Mouse (Mus musculus): ENCODE results near the gene Axl. TPM values are rescaled to one million over a fixed set of nuclear protein-coding genes. Genes with fewer than 3 reads are reported as not detected.
A peak's percentile ranks its signal among the peaks of the same experiment; 100 is the strongest.

Gene Axl
- polyA plus RNA-seq, 1 experiment from 2014 or later: 52.1 TPM

- Histone ChIP-seq H3K9ac (ENCODE audit: low read depth, low read length) (no peak overlapping the region), H3K4me3 (ENCODE audit: low read depth, low read length) (no peak overlapping the region), H3K4me1 (replicated peaks; ENCODE audit: control insufficient read depth, insufficient read depth, low read length) (no peaks in the 10 kb centered on the region), H3K27me3 (replicated peaks; ENCODE audit: control insufficient read depth, insufficient read depth, low read length) (no peaks in the 10 kb centered on the region), H3K36me3 (ENCODE audit: control insufficient read depth, insufficient read depth) (peaks cover 9% of the 10 kb centered on the region; the same call in 1 of the 2 replicates), H3K4me2 (replicated peaks; ENCODE audit: low read depth) (no peak overlapping the region), H3K9me3 (ENCODE audit: control insufficient read depth) (no peaks in the 10 kb centered on the region), H3K27ac (ENCODE audit: low read depth, low read length) (no peak overlapping the region)
- no peak for ATAC-seq
- no peak for TF ChIP-seq CTCF (IDR thresholded peaks at IDR 0.05; ENCODE audit: low read depth)
- 87% methylated on average over 2 of the region's 2 CpGs for WGBS
Observed at GRCm38 (mm10) chr7:25811716-25812115, 23.2 kb upstream of the Axl start.

GRCm38 (mm10) chr7:25805631-25806343 lies 17.3 kb upstream of the Axl start:
- ATAC-seq: 0 out of 2 replicates have a peak, but pooled peaks have one; percentile 28

GRCm38 (mm10) chr7:25804792-25805191 lies 16.3 kb upstream of the Axl start:
- WGBS: 74% methylated on average over 4 of the region's 4 CpGs
- no peak for TF ChIP-seq CTCF (IDR thresholded peaks at IDR 0.05; ENCODE audit: low read depth)
- Histone ChIP-seq H3K27ac (ENCODE audit: low read depth, low read length) (no peak overlapping the region), H3K4me1 (replicated peaks; ENCODE audit: control insufficient read depth, insufficient read depth, low read length) (no peaks in the 10 kb centered on the region; the same call in 1 of the 2 replicates), H3K4me2 (replicated peaks; ENCODE audit: low read depth) (no peak overlapping the region), H3K9me3 (ENCODE audit: control insufficient read depth) (no peaks in the 10 kb centered on the region), H3K9ac (ENCODE audit: low read depth, low read length) (no peak overlapping the region), H3K36me3 (ENCODE audit: control insufficient read depth, insufficient read depth) (peaks cover 22% of the 10 kb centered on the region; the same call in 1 of the 2 replicates), H3K4me3 (ENCODE audit: low read depth, low read length) (no peak overlapping the region), H3K27me3 (replicated peaks; ENCODE audit: control insufficient read depth, insufficient read depth, low read length) (no peaks in the 10 kb centered on the region)
- no peak for ATAC-seq

More at GRCm38 (mm10) chr7:25805631-25806343, 17.3 kb upstream of the Axl start:
- peaks cover 22% of the 10 kb centered on the region; the same call in 1 of the 2 replicates for H3K36me3 ChIP-seq (ENCODE audit: control insufficient read depth, insufficient read depth)
- no peaks in the 10 kb centered on the region for H3K9me3 ChIP-seq (ENCODE audit: control insufficient read depth)
- no peaks in the 10 kb centered on the region; the same call in 1 of the 2 replicates for H3K4me1 ChIP-seq (replicated peaks; ENCODE audit: control insufficient read depth, insufficient read depth, low read length)
- H3K9ac ChIP-seq (ENCODE audit: low read depth, low read length): 0 out of 2 replicates have a peak overlapping the region, but pooled peaks have one; percentile 7
- peak overlapping the region; percentile 48 for H3K4me2 ChIP-seq (replicated peaks; ENCODE audit: low read depth)
- no peak overlapping the region for H3K27ac ChIP-seq (ENCODE audit: low read depth, low read length)
- peak; percentile 88 for TF ChIP-seq CTCF (IDR thresholded peaks at IDR 0.05; ENCODE audit: low read depth)
- 23% methylated on average over 21 of the region's 21 CpGs for WGBS
- H3K27me3 ChIP-seq (replicated peaks; ENCODE audit: control insufficient read depth, insufficient read depth, low read length): no peaks in the 10 kb centered on the region
- H3K4me3 ChIP-seq (ENCODE audit: low read depth, low read length): no peak overlapping the region

GRCm38 (mm10) chr7:25803460-25803859 lies 15.0 kb upstream of the Axl start:
- H3K27me3 ChIP-seq (replicated peaks; ENCODE audit: control insufficient read depth, insufficient read depth, low read length): no peaks in the 10 kb centered on the region
- peaks cover 22% of the 10 kb centered on the region; the same call in 1 of the 2 replicates for H3K36me3 ChIP-seq (ENCODE audit: control insufficient read depth, insufficient read depth)
- no peak for TF ChIP-seq CTCF (IDR thresholded peaks at IDR 0.05; ENCODE audit: low read depth)
- no peak overlapping the region for H3K27ac ChIP-seq (ENCODE audit: low read depth, low read length)
- H3K4me2 ChIP-seq (replicated peaks; ENCODE audit: low read depth): no peak overlapping the region
- no peak for ATAC-seq
- WGBS: 87% methylated on average over 13 of the region's 13 CpGs
- no peak overlapping the region for H3K4me3 ChIP-seq (ENCODE audit: low read depth, low read length)
- H3K4me1 ChIP-seq (replicated peaks; ENCODE audit: control insufficient read depth, insufficient read depth, low read length): no peaks in the 10 kb centered on the region; the same call in 1 of the 2 replicates
- H3K9me3 ChIP-seq (ENCODE audit: control insufficient read depth): no peaks in the 10 kb centered on the region
- H3K9ac ChIP-seq (ENCODE audit: low read depth, low read length): no peak overlapping the region

- 0 out of 2 replicates have a peak overlapping the region, but pooled peaks have one; percentile 22 for H3K9ac ChIP-seq (ENCODE audit: low read depth, low read length)
- whole genome bisulfite sequencing: 26% methylated on average over 24 of the region's 24 CpGs
- no peaks in the 10 kb centered on the region for H3K9me3 ChIP-seq (ENCODE audit: control insufficient read depth)
- peak; percentile 18; the same call in 1 of the 2 replicates for ATAC-seq
- H3K36me3 ChIP-seq (ENCODE audit: control insufficient read depth, insufficient read depth): peaks cover 17% of the 10 kb centered on the region; the same call in 1 of the 2 replicates
- TF ChIP-seq CTCF (IDR thresholded peaks at IDR 0.05; ENCODE audit: low read depth): 0 out of 2 replicates have a peak, but pooled peaks have one; percentile 3
- peak overlapping the region; percentile 60 for H3K27ac ChIP-seq (ENCODE audit: low read depth, low read length)
- H3K27me3 ChIP-seq (replicated peaks; ENCODE audit: control insufficient read depth, insufficient read depth, low read length): no peaks in the 10 kb centered on the region
- H3K4me2 ChIP-seq (replicated peaks; ENCODE audit: low read depth): peak overlapping the region; percentile 30
- H3K4me1 ChIP-seq (replicated peaks; ENCODE audit: control insufficient read depth, insufficient read depth, low read length): no peaks in the 10 kb centered on the region; the same call in 1 of the 2 replicates
- H3K4me3 ChIP-seq (ENCODE audit: low read depth, low read length): no peak overlapping the region
Observed at GRCm38 (mm10) chr7:25802241-25803125, 14.0 kb upstream of the Axl start.

DNA sequence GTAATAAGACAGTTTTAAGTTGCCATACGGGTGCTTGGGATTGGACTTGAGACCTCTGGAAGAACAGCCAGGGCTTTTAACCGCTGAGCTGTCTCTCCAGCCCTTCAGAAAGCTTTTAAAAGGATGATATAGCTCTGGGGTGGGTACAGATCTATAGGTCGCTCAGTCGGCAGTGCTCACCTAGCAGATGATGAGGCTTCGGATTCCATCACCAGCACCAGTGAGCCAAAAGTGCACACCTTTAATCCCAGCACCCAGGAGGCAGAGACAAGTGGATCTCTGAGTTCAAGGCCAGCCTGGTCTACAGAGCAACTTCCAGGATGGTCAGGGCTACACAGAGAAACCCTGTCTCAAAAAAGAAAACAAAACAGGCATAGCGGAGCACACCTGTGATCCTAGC lies 12.5 kb upstream of the Axl start:
- Histone ChIP-seq H3K27ac (ENCODE audit: low read depth, low read length) (no peak overlapping the region), H3K36me3 (ENCODE audit: control insufficient read depth, insufficient read depth) (peaks cover 9% of the 10 kb centered on the region; the same call in 1 of the 2 replicates), H3K4me1 (replicated peaks; ENCODE audit: control insufficient read depth, insufficient read depth, low read length) (no peaks in the 10 kb centered on the region; the same call in 1 of the 2 replicates), H3K9ac (ENCODE audit: low read depth, low read length) (no peak overlapping the region), H3K4me2 (replicated peaks; ENCODE audit: low read depth) (no peak overlapping the region), H3K9me3 (ENCODE audit: control insufficient read depth) (no peaks in the 10 kb centered on the region), H3K4me3 (ENCODE audit: low read depth, low read length) (no peak overlapping the region), H3K27me3 (replicated peaks; ENCODE audit: control insufficient read depth, insufficient read depth, low read length) (no peaks in the 10 kb centered on the region)
- TF ChIP-seq CTCF (IDR thresholded peaks at IDR 0.05; ENCODE audit: low read depth): no peak
- no peak for ATAC-seq
- 87% methylated on average over 6 of the region's 6 CpGs for WGBS

All from intestine, postnatal 0 days (tissue).